Mouse (Mus musculus) embryonic facial prominence, embryonic 15.5 days (tissue): ENCODE results near the gene Rcn1. TPM values are rescaled to one million over a fixed set of nuclear protein-coding genes. Genes with fewer than 3 reads are reported as not detected.

Source experiments
- ATAC-seq: fragments of 200-750 bp; cut with Nextera tagmentation; 2 replicates; pipeline ENCODE4 v1.8.0; 2017; ENCODE audit warnings: low read depth, moderate TSS enrichment; ENCODE audit not compliant: insufficient number of reproducible peaks, low FRiP score, low TSS enrichment
- H3K27ac ChIP-seq: fragments of 300-500 bp; sonication (generic); replicated peaks from 2 replicates; pipeline ENCODE4 v1.5.1; 2015; ENCODE audit warnings: mild to moderate bottlenecking, inconsistent platforms
- H3K27me3 ChIP-seq: fragments of 300-500 bp; sonication (generic); 2 replicates; pipeline ENCODE4 v1.6.1; 2015; ENCODE audit warnings: inconsistent platforms
- H3K36me3 ChIP-seq: fragments of 300-500 bp; sonication (generic); 2 replicates; pipeline ENCODE4 v1.6.1; 2015; ENCODE audit warnings: mild to moderate bottlenecking, inconsistent platforms
- H3K4me1 ChIP-seq: fragments of 300-500 bp; sonication (generic); 2 replicates; pipeline ENCODE4 v1.6.1; 2015; ENCODE audit warnings: inconsistent platforms
- H3K4me2 ChIP-seq: fragments of 300-500 bp; sonication (generic); replicated peaks from 2 replicates; pipeline ENCODE4 v1.6.1; 2015; ENCODE audit warnings: mild to moderate bottlenecking, inconsistent platforms
- H3K4me3 ChIP-seq: fragments of 300-500 bp; sonication (generic); replicated peaks from 2 replicates; pipeline ENCODE4 v1.5.1; 2015; ENCODE audit warnings: mild to moderate bottlenecking, inconsistent platforms
- H3K9ac ChIP-seq: fragments of 300-500 bp; sonication (generic); 2 replicates; pipeline ENCODE4 v1.6.1; 2015; ENCODE audit warnings: inconsistent platforms
- H3K9me3 ChIP-seq: fragments of 300-500 bp; sonication (generic); replicated peaks from 2 replicates; pipeline ENCODE4 v1.6.1; 2016; ENCODE audit warnings: inconsistent platforms
- WGBS: fragments of 180-500 bp; shearing (Covaris S2); methylation state at CpG from one replicate; pipeline ENCODE4 v1.1.7; 2015; 5-methylcytosine and 5-hydroxymethylcytosine counted together
- polyA plus RNA-seq: library from polyadenylated mRNA; unstranded; fragments of >200 nt; fragmentation: Nextera tagmentation; extraction: Ambion mirVana; gene quantifications from 2 replicates; pipeline ENCODE4 v1.2.1, GENCODE M21; 2015

Gene Rcn1
- polyA plus RNA-seq, 1 experiment from 2014 or later = 259 TPM

DNA sequence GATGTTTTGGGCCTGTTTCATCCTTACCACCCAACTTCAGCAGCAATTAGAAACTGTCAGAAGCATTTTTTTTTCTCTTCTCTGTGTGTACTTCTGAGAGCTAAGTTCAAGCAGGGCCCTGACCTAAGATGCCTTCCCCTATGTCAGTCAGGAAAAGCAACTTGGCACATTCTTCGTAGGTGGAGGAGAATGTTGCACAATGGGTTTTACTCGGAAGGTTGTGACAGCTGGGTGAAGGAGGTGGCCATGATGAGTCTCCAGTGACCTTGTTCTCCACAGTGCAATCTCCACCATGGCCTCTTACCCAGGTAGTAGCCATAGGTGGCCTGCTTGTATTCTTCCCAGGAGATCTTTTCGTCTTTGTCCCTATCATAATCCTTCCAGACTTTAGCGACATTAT, 4.7 kb downstream of the Rcn1 start:
- ATAC-seq = no peak
- Histone ChIP-seq H3K4me1 (peaks cover 27% of the 10 kb centered on the region), H3K27ac (no peak overlapping the region), H3K4me3 (no peak overlapping the region), H3K27me3 (no peaks in the 10 kb centered on the region), H3K36me3 (peaks cover 51% of the 10 kb centered on the region), H3K9me3 (no peaks in the 10 kb centered on the region), H3K9ac (no peak overlapping the region), H3K4me2 (no peak overlapping the region)
- WGBS = 84% methylated on average over 4 of the region's 4 CpGs

- H3K9me3 ChIP-seq = no peaks in the 10 kb centered on the region
- peaks cover 69% of the 10 kb centered on the region for H3K36me3 ChIP-seq
- ATAC-seq = no peak
- peaks cover 19% of the 10 kb centered on the region for H3K4me1 ChIP-seq
- WGBS = 73% methylated on average over 2 of the region's 2 CpGs
- no peak overlapping the region for H3K9ac ChIP-seq
- H3K4me2 ChIP-seq = no peak overlapping the region
- no peak overlapping the region for H3K27ac ChIP-seq
- H3K27me3 ChIP-seq = no peaks in the 10 kb centered on the region
- no peak overlapping the region for H3K4me3 ChIP-seq
Measured at GRCm38 (mm10) chr2:105392514-105392913, 6.6 kb downstream of the Rcn1 start.

- Histone ChIP-seq H3K4me1 (peaks cover 9% of the 10 kb centered on the region; the same call in 1 of the 2 replicates), H3K9me3 (no peaks in the 10 kb centered on the region), H3K27ac (no peak overlapping the region), H3K36me3 (peaks cover 79% of the 10 kb centered on the region), H3K9ac (no peak overlapping the region), H3K4me2 (no peak overlapping the region), H3K4me3 (no peak overlapping the region), H3K27me3 (no peaks in the 10 kb centered on the region)
- no peak for ATAC-seq
- WGBS = 95% methylated on average over 4 of the region's 4 CpGs
Measured at GRCm38 (mm10) chr2:105391414-105391784, 7.7 kb downstream of the Rcn1 start.

- WGBS = 86% methylated on average over 6 of the region's 6 CpGs
- Histone ChIP-seq H3K9me3 (no peaks in the 10 kb centered on the region), H3K9ac (no peak overlapping the region), H3K4me3 (no peak overlapping the region), H3K36me3 (peaks cover 85% of the 10 kb centered on the region), H3K4me1 (peaks cover 5% of the 10 kb centered on the region; the same call in 1 of the 2 replicates), H3K27ac (no peak overlapping the region), H3K4me2 (no peak overlapping the region), H3K27me3 (no peaks in the 10 kb centered on the region)
- no peak for ATAC-seq
Measured at GRCm38 (mm10) chr2:105390653-105391413, 8.3 kb downstream of the Rcn1 start.

DNA sequence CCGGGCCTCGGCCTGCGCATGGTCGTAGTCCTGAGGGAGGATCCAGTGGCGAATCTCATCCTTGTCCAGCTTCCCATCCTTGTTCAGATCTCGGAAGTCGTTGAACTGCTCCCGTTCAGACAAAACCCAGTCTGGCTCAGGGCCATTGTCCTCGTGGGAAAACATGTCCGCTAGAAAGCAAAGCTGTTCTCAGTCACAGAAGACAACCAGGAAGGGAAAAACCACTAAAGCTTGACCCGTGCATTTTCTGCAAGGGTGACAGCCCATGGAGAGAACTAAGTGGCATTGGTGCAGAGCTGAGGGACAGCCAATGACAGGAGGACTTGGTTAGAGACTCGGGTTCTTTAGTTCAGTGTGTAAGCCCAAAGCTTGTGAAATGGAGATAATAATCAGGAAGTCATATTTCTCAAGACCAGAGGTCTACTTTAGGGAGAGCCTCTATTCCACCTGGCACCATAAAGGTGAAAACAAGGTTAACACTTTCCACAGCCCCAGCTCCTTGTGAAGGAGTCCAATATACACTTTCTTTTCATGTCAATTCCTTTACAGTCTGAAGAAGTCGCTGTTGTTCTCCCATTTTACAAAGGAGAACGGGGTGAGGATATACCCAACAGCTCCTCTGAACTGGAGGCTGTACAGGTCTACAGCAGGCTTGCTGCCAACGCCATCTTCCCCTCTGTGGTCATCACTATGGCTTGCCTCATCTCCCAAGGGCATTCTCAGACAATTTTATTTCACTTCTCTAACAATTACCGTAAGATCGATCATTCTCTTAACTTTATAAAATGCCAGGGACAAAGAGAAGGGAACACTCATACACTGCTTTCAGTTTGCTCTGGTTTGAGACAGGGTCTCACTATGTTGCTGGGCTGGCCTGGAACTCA, 9.9 kb downstream of the Rcn1 start:
- Histone ChIP-seq H3K4me1 (no peaks in the 10 kb centered on the region), H3K4me2 (no peak overlapping the region), H3K36me3 (peaks cover 89% of the 10 kb centered on the region), H3K4me3 (no peak overlapping the region), H3K9me3 (no peaks in the 10 kb centered on the region), H3K27me3 (no peaks in the 10 kb centered on the region), H3K9ac (no peak overlapping the region), H3K27ac (no peak overlapping the region)
- 85% methylated on average over 17 of the region's 17 CpGs for WGBS
- ATAC-seq = no peak

- no peaks in the 10 kb centered on the region for H3K9me3 ChIP-seq
- H3K4me2 ChIP-seq = no peak overlapping the region
- 80% methylated on average over 4 of the region's 4 CpGs for WGBS
- H3K4me1 ChIP-seq = no peaks in the 10 kb centered on the region
- no peak overlapping the region for H3K4me3 ChIP-seq
- no peak overlapping the region for H3K9ac ChIP-seq
- peaks cover 63% of the 10 kb centered on the region for H3K36me3 ChIP-seq
- ATAC-seq = no peak
- no peak overlapping the region for H3K27ac ChIP-seq
- H3K27me3 ChIP-seq = no peaks in the 10 kb centered on the region
Measured at GRCm38 (mm10) chr2:105386418-105386817, 12.7 kb downstream of the Rcn1 start.

- Histone ChIP-seq H3K27ac (no peak overlapping the region), H3K27me3 (no peaks in the 10 kb centered on the region), H3K4me2 (no peak overlapping the region), H3K36me3 (peaks cover 52% of the 10 kb centered on the region), H3K4me3 (no peak overlapping the region), H3K9me3 (no peaks in the 10 kb centered on the region), H3K9ac (no peak overlapping the region), H3K4me1 (no peaks in the 10 kb centered on the region)
- 76% methylated on average over 3 of the region's 3 CpGs for WGBS
- no peak for ATAC-seq
Measured at GRCm38 (mm10) chr2:105384998-105385397, 14.1 kb downstream of the Rcn1 start.

- no peaks in the 10 kb centered on the region for H3K27me3 ChIP-seq
- no peaks in the 10 kb centered on the region for H3K9me3 ChIP-seq
- no peak overlapping the region for H3K9ac ChIP-seq
- H3K4me3 ChIP-seq = no peak overlapping the region
- no peak overlapping the region for H3K27ac ChIP-seq
- H3K4me2 ChIP-seq = no peak overlapping the region
- no peaks in the 10 kb centered on the region for H3K4me1 ChIP-seq
- ATAC-seq = no peak
- H3K36me3 ChIP-seq = peaks cover 35% of the 10 kb centered on the region
- 83% methylated on average over 8 of the region's 8 CpGs for WGBS
Measured at GRCm38 (mm10) chr2:105383063-105383462, 16.1 kb downstream of the Rcn1 start.

GRCm38 (mm10) chr2:105380757-105381319, 18.3 kb downstream of the Rcn1 start:
- Histone ChIP-seq H3K9ac (no peak overlapping the region), H3K9me3 (no peaks in the 10 kb centered on the region), H3K4me3 (no peak overlapping the region), H3K36me3 (peaks cover 14% of the 10 kb centered on the region), H3K4me1 (no peaks in the 10 kb centered on the region), H3K27ac (no peak overlapping the region), H3K4me2 (no peak overlapping the region), H3K27me3 (no peaks in the 10 kb centered on the region)
- no peak for ATAC-seq
- WGBS = 67% methylated on average over 3 of the region's 3 CpGs

DNA sequence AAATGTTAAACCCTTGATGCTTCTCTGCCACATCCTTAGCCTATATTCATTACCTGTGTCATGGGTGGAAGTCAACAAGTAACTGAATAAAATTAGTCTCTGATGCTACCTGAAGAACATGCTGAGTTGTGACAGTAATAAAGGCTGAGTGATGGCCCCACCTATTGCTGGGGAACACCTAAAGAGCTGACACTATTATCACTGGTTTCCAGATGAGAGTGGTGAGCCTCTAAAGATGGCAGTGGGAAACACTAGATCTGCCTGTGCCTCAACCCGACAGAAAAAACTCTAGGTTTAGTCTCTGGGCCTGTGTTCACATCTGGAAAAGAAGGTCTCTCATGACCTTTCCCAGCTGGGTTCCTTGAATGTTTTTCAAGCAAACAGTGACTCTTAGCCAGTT, 19.4 kb downstream of the Rcn1 start:
- Histone ChIP-seq H3K4me1 (no peaks in the 10 kb centered on the region), H3K9me3 (no peaks in the 10 kb centered on the region), H3K4me2 (no peak overlapping the region), H3K27ac (no peak overlapping the region), H3K9ac (no peak overlapping the region), H3K36me3 (peaks cover 2% of the 10 kb centered on the region; the same call in 1 of the 2 replicates), H3K4me3 (no peak overlapping the region), H3K27me3 (no peaks in the 10 kb centered on the region)
- ATAC-seq = no peak
- 70% methylated on average over 1 of the region's 1 CpGs for WGBS

DNA sequence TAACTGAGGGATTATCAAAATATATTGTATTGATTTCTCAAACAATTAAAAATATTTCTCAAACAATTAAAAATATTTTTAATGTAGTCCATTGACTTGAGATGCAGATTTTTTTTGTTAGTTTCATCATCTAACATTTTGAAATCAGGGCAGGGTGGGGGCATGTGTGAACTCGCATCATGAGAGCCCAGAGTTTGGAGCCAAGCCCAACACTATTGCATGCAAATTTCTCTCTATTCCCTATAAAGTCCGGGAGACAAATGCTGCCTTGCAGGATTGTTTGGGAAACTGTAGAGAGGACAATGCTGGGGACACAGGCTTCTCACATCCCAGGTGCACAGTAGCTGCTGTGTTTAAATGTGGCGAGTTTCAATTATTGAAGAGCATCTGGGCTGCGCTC, 23.4 kb downstream of the Rcn1 start:
- Histone ChIP-seq H3K4me1 (peaks cover 3% of the 10 kb centered on the region; the same call in 1 of the 2 replicates), H3K4me3 (no peak overlapping the region), H3K27ac (peak overlapping the region; percentile 51; the same call in 1 of the 2 replicates), H3K4me2 (no peak overlapping the region), H3K9me3 (no peaks in the 10 kb centered on the region), H3K9ac (no peak overlapping the region), H3K36me3 (no peaks in the 10 kb centered on the region), H3K27me3 (no peaks in the 10 kb centered on the region)
- ATAC-seq = no peak
- WGBS = 61% methylated on average over 4 of the region's 4 CpGs
